Mouse (Mus musculus) liver, postnatal 0 days (tissue): Measurements from ENCODE around the gene Rai1.

Experiments used
- CTCF ChIP-seq: sonication (generic); IDR thresholded peaks from 2 replicates; pipeline ENCODE4 v1.5.1; 2016; ENCODE audit warnings: antibody characterized with exemption, low read depth
- EP300 ChIP-seq: IDR thresholded peaks from 2 replicates; pipeline ENCODE4 v1.6.1; 2016; ENCODE audit warnings: antibody characterized with exemption, low read depth, mild to moderate bottlenecking

- TF ChIP-seq CTCF (no peak), EP300 (no peak)
Measured at GRCm38 (mm10) chr11:60068631-60069030, 36.2 kb upstream of the Rai1 start.
